Mouse (Mus musculus): ENCODE measurements around the gene Efcab2.
"Not testable (repeated sequence)": the region's sequence is repeated elsewhere in the genome, so short reads cannot be mapped to it uniquely, and the experiment has no call there.

Efcab2 gene

GRCm38 (mm10) chr1:178405445-178405911 lies 407 bp upstream of the Efcab2 start:
- DNase-seq: peak; percentile 93

- DNase-seq: no peak
Observed at GRCm38 (mm10) chr1:178406765-178407645, 1.1 kb downstream of the Efcab2 start.

- DNase-seq: no peak
Observed at GRCm38 (mm10) chr1:178407651-178408050, 1.8 kb downstream of the Efcab2 start.

- peak; percentile 33 for DNase-seq
Observed at GRCm38 (mm10) chr1:178408901-178409361, 3.0 kb downstream of the Efcab2 start.

- DNase-seq: not testable (repeated sequence)
Observed at GRCm38 (mm10) chr1:178413367-178413766, 7.5 kb downstream of the Efcab2 start.

GRCm38 (mm10) chr1:178419608-178420007 lies 13.7 kb downstream of the Efcab2 start:
- DNase-seq: no peak

- DNase-seq: no peak
Observed at GRCm38 (mm10) chr1:178423662-178424061, 17.8 kb downstream of the Efcab2 start.

- DNase-seq: no peak
Observed at GRCm38 (mm10) chr1:178431619-178432444, 25.9 kb downstream of the Efcab2 start.

GRCm38 (mm10) chr1:178433619-178434018 lies 27.7 kb downstream of the Efcab2 start:
- DNase-seq: no peak

- DNase-seq: no peak
Observed at GRCm38 (mm10) chr1:178444407-178444806, 38.5 kb downstream of the Efcab2 start.

GRCm38 (mm10) chr1:178447036-178447435 lies 41.2 kb downstream of the Efcab2 start:
- no peak for DNase-seq

- no peak for DNase-seq
Observed at GRCm38 (mm10) chr1:178448271-178448744, 42.4 kb downstream of the Efcab2 start.

GRCm38 (mm10) chr1:178449172-178449571 lies 43.3 kb downstream of the Efcab2 start:
- DNase-seq: peak; percentile 89

- DNase-seq: no peak
Observed at GRCm38 (mm10) chr1:178449933-178450332, 44.0 kb downstream of the Efcab2 start.

GRCm38 (mm10) chr1:178454125-178454524 lies 48.2 kb downstream of the Efcab2 start:
- no peak for DNase-seq

- DNase-seq: no peak
Observed at GRCm38 (mm10) chr1:178455120-178455519, 49.2 kb downstream of the Efcab2 start.

- DNase-seq: no peak
Observed at GRCm38 (mm10) chr1:178458029-178458428, 52.1 kb downstream of the Efcab2 start.

GRCm38 (mm10) chr1:178463712-178464111 lies 57.8 kb downstream of the Efcab2 start:
- DNase-seq: peak; percentile 89

- no peak for DNase-seq
Observed at GRCm38 (mm10) chr1:178464140-178464539, 58.3 kb downstream of the Efcab2 start.

GRCm38 (mm10) chr1:178467594-178467993 lies 61.7 kb downstream of the Efcab2 start:
- no peak for DNase-seq

GRCm38 (mm10) chr1:178468280-178468679 lies 62.4 kb downstream of the Efcab2 start:
- peak; percentile 63 for DNase-seq

GRCm38 (mm10) chr1:178483854-178484253 lies 78.0 kb downstream of the Efcab2 start:
- no peak for DNase-seq
